ENCODE assay signal across 20 mouse cellular contexts in genomic region chr17:27123813-27124375, GRCm38 (mm10). TPM values are rescaled to one million over a fixed set of nuclear protein-coding genes. Genes with fewer than 3 reads are reported as not detected.
DNase-seq lines count a peak whose midpoint lies in the region; ATAC-seq and TF ChIP-seq lines count a peak whose summit lies in the region.
"Had no signal": no experiment of that assay in that cellular context is flagged by ENCODE, and none has a peak within 500 bp of the region (broad histone marks: within the 10 kb centered on the region; RNA-seq: fewer than 3 reads in every experiment).

No protein-coding gene starts in this region.

- H3K4me2 ChIP-seq in embryonic facial prominence, embryonic 12.5 days (replicated peaks), result no peak overlapping the region
- H3K4me2 ChIP-seq in intestine, embryonic 16.5 days (ENCODE audit: low read depth, low read length), result no peak overlapping the region
- no peak overlapping the region for H3K4me2 ChIP-seq in intestine, embryonic 15.5 days (replicated peaks)
- no peak overlapping the region for H3K4me2 ChIP-seq in liver, embryonic 15.5 days
- H3K4me2 ChIP-seq: forebrain, embryonic 13.5 days; heart, embryonic 15.5 days; hindbrain, embryonic 14.5 days; neural tube, embryonic 12.5 days had no signal

- no peak; the same call in 1 of the 2 replicates for TF ChIP-seq CTCF in left cerebral cortex, adult 2 months (IDR thresholded peaks at IDR 0.05)

- intact Hi-C loops in left cerebral cortex, adult 2 months (cut with DNase I), result loop anchor here (2.0 kb wide), 1 partner anchor 91 kb away; no protein-coding TSS in a partner anchor

- no peaks in the 10 kb centered on the region for H3K27me3 ChIP-seq in embryonic facial prominence, embryonic 12.5 days
- no peaks in the 10 kb centered on the region for H3K27me3 ChIP-seq in embryonic facial prominence, embryonic 10.5 days (replicated peaks; ENCODE audit: low read depth, poor library complexity, severe bottlenecking)
- no peaks in the 10 kb centered on the region for H3K27me3 ChIP-seq in intestine, embryonic 16.5 days (replicated peaks; ENCODE audit: control insufficient read depth, insufficient read depth, low read length)
- no peaks in the 10 kb centered on the region for H3K27me3 ChIP-seq in intestine, embryonic 15.5 days (replicated peaks)
- H3K27me3 ChIP-seq in liver, embryonic 15.5 days, result no peaks in the 10 kb centered on the region
- H3K27me3 ChIP-seq: CH12.LX; forebrain, embryonic 13.5 days; neural tube, embryonic 12.5 days had no signal

- H3K9ac ChIP-seq in embryonic facial prominence, embryonic 12.5 days, result no peak overlapping the region
- H3K9ac ChIP-seq in intestine, embryonic 16.5 days (ENCODE audit: low read depth, low read length), result no peak overlapping the region
- no peak overlapping the region for H3K9ac ChIP-seq in intestine, embryonic 15.5 days
- no peak overlapping the region for H3K9ac ChIP-seq in liver, embryonic 15.5 days
- H3K9ac ChIP-seq: forebrain, embryonic 13.5 days; heart, embryonic 15.5 days; hindbrain, embryonic 14.5 days; neural tube, embryonic 12.5 days had no signal

- peak overlapping the region; percentile 30; the same call in 1 of the 2 replicates for H3K27ac ChIP-seq in embryonic facial prominence, embryonic 12.5 days
- no peak overlapping the region for H3K27ac ChIP-seq in embryonic facial prominence, embryonic 10.5 days (replicated peaks)
- peak overlapping the region; percentile 23; the same call in 1 of the 2 replicates for H3K27ac ChIP-seq in intestine, embryonic 16.5 days (ENCODE audit: low read length)
- H3K27ac ChIP-seq in intestine, embryonic 15.5 days, result no peak overlapping the region
- peak overlapping the region; percentile 64 for H3K27ac ChIP-seq in left cerebral cortex, adult 2 months
- peak overlapping the region; percentile 35; the same call in 1 of the 2 replicates for H3K27ac ChIP-seq in liver, embryonic 15.5 days (replicated peaks)
- H3K27ac ChIP-seq: forebrain, embryonic 13.5 days; heart, embryonic 15.5 days; hindbrain, embryonic 14.5 days; neural tube, embryonic 12.5 days had no signal

- no peaks in the 10 kb centered on the region for H3K9me3 ChIP-seq in embryonic facial prominence, embryonic 12.5 days
- H3K9me3 ChIP-seq in embryonic facial prominence, embryonic 10.5 days, result no peaks in the 10 kb centered on the region
- H3K9me3 ChIP-seq in intestine, embryonic 16.5 days (ENCODE audit: control insufficient read depth, low read length), result no peaks in the 10 kb centered on the region
- H3K9me3 ChIP-seq in intestine, embryonic 15.5 days, result no peaks in the 10 kb centered on the region
- H3K9me3 ChIP-seq in liver, embryonic 15.5 days (replicated peaks), result no peaks in the 10 kb centered on the region
- H3K9me3 ChIP-seq: forebrain, embryonic 13.5 days; heart, embryonic 15.5 days; megakaryocyte, embryonic 14.5 days; neural tube, embryonic 12.5 days had no signal

- WGBS in embryonic facial prominence, embryonic 12.5 days, result 83% methylated on average over 7 of the region's 7 CpGs
- WGBS in embryonic facial prominence, embryonic 10.5 days, result 90% methylated on average over 7 of the region's 7 CpGs
- 86% methylated on average over 7 of the region's 7 CpGs for WGBS in intestine, embryonic 16.5 days
- WGBS in intestine, embryonic 15.5 days, result 91% methylated on average over 7 of the region's 7 CpGs
- WGBS in liver, embryonic 15.5 days (ENCODE audit: insufficient replicate concordance), result 75% methylated on average over 7 of the region's 7 CpGs

- no peak for DNase-seq in embryonic facial prominence, embryonic 10.5 days (ENCODE audit: low spot score)
- no peak for DNase-seq in left cerebral cortex, adult 2 months (ENCODE audit: extremely low spot score in 1 of 2, low spot score in 2 of 2)
- no peak for DNase-seq in left cerebral cortex, adult 18-20 months (ENCODE audit: low spot score in 2 of 2)
- DNase-seq in adrenal gland, postnatal 4 days (ENCODE audit: low spot score in 2 of 2), result no peak
- DNase-seq: adrenal gland, adult 2 months; cerebellum, adult 9-11 months; layer of hippocampus, adult 9-11 months; lung, postnatal 14 days had no signal

- H3K4me3 ChIP-seq in embryonic facial prominence, embryonic 12.5 days, result no peak overlapping the region
- H3K4me3 ChIP-seq in embryonic facial prominence, embryonic 10.5 days, result no peak overlapping the region
- no peak overlapping the region for H3K4me3 ChIP-seq in intestine, embryonic 16.5 days (ENCODE audit: low read length)
- H3K4me3 ChIP-seq in intestine, embryonic 15.5 days (replicated peaks), result no peak overlapping the region
- no peak overlapping the region for H3K4me3 ChIP-seq in left cerebral cortex, adult 2 months
- H3K4me3 ChIP-seq in liver, embryonic 15.5 days (replicated peaks), result no peak overlapping the region
- H3K4me3 ChIP-seq: forebrain, embryonic 13.5 days; heart, embryonic 15.5 days; neural tube, embryonic 12.5 days had no signal

- no peak for ATAC-seq in embryonic facial prominence, embryonic 12.5 days (ENCODE audit: insufficient number of reproducible peaks, insufficient read depth, low FRiP score, low TSS enrichment)
- no peak for ATAC-seq in intestine, embryonic 16.5 days
- ATAC-seq in intestine, embryonic 15.5 days, result no peak
- ATAC-seq in liver, embryonic 15.5 days (ENCODE audit: insufficient read depth), result peak; percentile 61
- ATAC-seq: forebrain, embryonic 13.5 days; intestine, postnatal 0 days had no signal

- H3K36me3 ChIP-seq in embryonic facial prominence, embryonic 12.5 days, result peaks cover 54% of the 10 kb centered on the region
- H3K36me3 ChIP-seq in embryonic facial prominence, embryonic 10.5 days (replicated peaks), result peaks cover 64% of the 10 kb centered on the region
- peaks cover 10% of the 10 kb centered on the region for H3K36me3 ChIP-seq in intestine, embryonic 16.5 days (ENCODE audit: control insufficient read depth, insufficient read depth, low read length)
- peaks cover 23% of the 10 kb centered on the region; the same call in 1 of the 2 replicates for H3K36me3 ChIP-seq in intestine, embryonic 15.5 days
- H3K36me3 ChIP-seq in liver, embryonic 15.5 days (replicated peaks), result peaks cover 29% of the 10 kb centered on the region; the same call in 1 of the 2 replicates

- peaks cover 17% of the 10 kb centered on the region for H3K4me1 ChIP-seq in embryonic facial prominence, embryonic 12.5 days
- H3K4me1 ChIP-seq in embryonic facial prominence, embryonic 10.5 days, result peaks cover 31% of the 10 kb centered on the region
- H3K4me1 ChIP-seq in intestine, embryonic 16.5 days (ENCODE audit: control insufficient read depth, insufficient read depth, low read length), result peaks cover 50% of the 10 kb centered on the region
- peaks cover 40% of the 10 kb centered on the region for H3K4me1 ChIP-seq in intestine, embryonic 15.5 days (replicated peaks)
- peaks cover 55% of the 10 kb centered on the region for H3K4me1 ChIP-seq in liver, embryonic 15.5 days (replicated peaks)

RNA-seq across cellular contexts. Expression of gene Uqcc2, which starts 9.8 kb away (rescaled TPM):
- 340 and 372 TPM in 2 replicates for polyA plus RNA-seq in embryonic facial prominence, embryonic 12.5 days (2016; fragmentation: Nextera tagmentation; extraction: Ambion mirVana)
- 407 and 410 TPM in 2 replicates for polyA plus RNA-seq in embryonic facial prominence, embryonic 10.5 days (2016; fragmentation: Nextera tagmentation; extraction: Ambion mirVana)
- 238 and 255 TPM in 2 replicates for polyA plus RNA-seq in intestine, embryonic 16.5 days (2015; fragmentation: Nextera tagmentation; extraction: Ambion mirVana)
- polyA plus RNA-seq in intestine, embryonic 15.5 days (2015; fragmentation: Nextera tagmentation; extraction: Ambion mirVana), result 266 and 272 TPM in 2 replicates
- total RNA-seq in left cerebral cortex, adult 2 months (2021), result 100 to 1,000 TPM; 215 to 245 TPM
- total RNA-seq in left cerebral cortex, adult 18-20 months (2021), result 100 to 1,000 TPM; 242 to 270 TPM
- polyA plus RNA-seq in liver, embryonic 15.5 days (2015; fragmentation: Nextera tagmentation; extraction: Ambion mirVana), result 135 and 146 TPM in 2 replicates
- 100 to 1,000 TPM; 128 to 138 TPM for total RNA-seq in adrenal gland, postnatal 4 days (2021)

RNA-seq across cellular contexts. Expression of gene Ip6k3, which starts 43.7 kb away (rescaled TPM):
- 0.13 and 0.35 TPM in 2 replicates for polyA plus RNA-seq in embryonic facial prominence, embryonic 12.5 days (2016; fragmentation: Nextera tagmentation; extraction: Ambion mirVana)
- polyA plus RNA-seq in embryonic facial prominence, embryonic 10.5 days (2016; fragmentation: Nextera tagmentation; extraction: Ambion mirVana), result not detected in 2 replicates
- 0.09 and 0.11 TPM in 2 replicates for polyA plus RNA-seq in intestine, embryonic 16.5 days (2015; fragmentation: Nextera tagmentation; extraction: Ambion mirVana)
- polyA plus RNA-seq in intestine, embryonic 15.5 days (2015; fragmentation: Nextera tagmentation; extraction: Ambion mirVana), result 0.06 and 0.14 TPM in 2 replicates
- total RNA-seq in left cerebral cortex, adult 2 months (2021), result under 1 TPM; 0.38 to 0.47 TPM
- under 1 TPM; 0.60 to 0.70 TPM for total RNA-seq in left cerebral cortex, adult 18-20 months (2021)
- 0.18 and 0.22 TPM in 2 replicates for polyA plus RNA-seq in liver, embryonic 15.5 days (2015; fragmentation: Nextera tagmentation; extraction: Ambion mirVana)
- total RNA-seq in adrenal gland, postnatal 4 days (2021), result 1 to 10 TPM; 1.1 to 2.3 TPM
- total RNA-seq: liver, adult 2 months had no signal
- polyA plus RNA-seq: intestine, postnatal 0 days; liver, adult 2 months had no signal

Comparison
In these comparisons a context has a peak if more than half of its experiments do, and no peak if none do; other contexts are left out.
1. H3K27ac ChIP-seq: peak in embryonic facial prominence, embryonic 12.5 days (single experiment), intestine, embryonic 16.5 days (single experiment), left cerebral cortex, adult 2 months (single experiment) and liver, embryonic 15.5 days (single experiment); none in embryonic facial prominence, embryonic 10.5 days (single experiment) and intestine, embryonic 15.5 days (single experiment).